Mouse (Mus musculus) lung, adult 2 months (tissue): Measurements from ENCODE around the gene Ppm1e.

Experiments used
- CTCF ChIP-seq: fragments of 200-500 bp; IDR thresholded peaks from 2 replicates; pipeline ENCODE4 v1.5.1; 2011; ENCODE audit warnings: mild to moderate bottlenecking, low read length, control low read depth; ENCODE audit not compliant: insufficient read depth
- POLR2A ChIP-seq: fragments of 200-500 bp; IDR thresholded peaks from 2 replicates; pipeline ENCODE4 v1.6.1; 2011; ENCODE audit warnings: low read depth, mild to moderate bottlenecking, control low read depth, low read length, borderline replicate concordance; ENCODE audit errors: extremely low read depth

GRCm38 (mm10) chr11:87270446-87270845 is 88.4 kb downstream of the Ppm1e start:
- TF ChIP-seq CTCF (no peak), POLR2A (no peak)
